19 mouse cellular contexts compared by ENCODE assay signal in genomic region chr17:30340495-30341126, GRCm38 (mm10).
DNase-seq lines count a peak whose midpoint lies in the region; ATAC-seq and TF ChIP-seq lines count a peak whose summit lies in the region.
"Had no signal": no experiment of that assay in that cellular context is flagged by ENCODE, and none has a peak within 500 bp of the region (broad histone marks: within the 10 kb centered on the region; RNA-seq: fewer than 3 reads in every experiment).

No protein-coding gene starts in this region.

- no peak overlapping the region for H3K4me3 ChIP-seq in hindbrain, embryonic 10.5 days
- H3K4me3 ChIP-seq in hindbrain, embryonic 11.5 days (ENCODE audit: low read depth, low read length) = no peak overlapping the region
- no peak overlapping the region for H3K4me3 ChIP-seq in intestine, postnatal 0 days (ENCODE audit: low read depth, low read length)
- no peak overlapping the region for H3K4me3 ChIP-seq in neural tube, embryonic 13.5 days
- no peak overlapping the region for H3K4me3 ChIP-seq in gastrocnemius, adult 2 months
- H3K4me3 ChIP-seq: embryonic facial prominence, embryonic 13.5 days; liver, embryonic 15.5 days; megakaryocyte, embryonic 14.5 days had no signal

- no peaks in the 10 kb centered on the region for H3K9me3 ChIP-seq in hindbrain, embryonic 10.5 days
- no peaks in the 10 kb centered on the region for H3K9me3 ChIP-seq in hindbrain, embryonic 11.5 days (ENCODE audit: control insufficient read depth, low read length)
- H3K9me3 ChIP-seq in intestine, postnatal 0 days (ENCODE audit: control insufficient read depth) = no peaks in the 10 kb centered on the region
- H3K9me3 ChIP-seq in neural tube, embryonic 13.5 days = no peaks in the 10 kb centered on the region
- H3K9me3 ChIP-seq: embryonic facial prominence, embryonic 13.5 days; liver, embryonic 15.5 days; megakaryocyte, embryonic 14.5 days had no signal

- no peaks in the 10 kb centered on the region for H3K27me3 ChIP-seq in hindbrain, embryonic 10.5 days (ENCODE audit: insufficient read depth, poor library complexity, severe bottlenecking)
- no peaks in the 10 kb centered on the region for H3K27me3 ChIP-seq in hindbrain, embryonic 11.5 days (ENCODE audit: control insufficient read depth, insufficient read depth, low read length)
- no peaks in the 10 kb centered on the region for H3K27me3 ChIP-seq in intestine, postnatal 0 days (replicated peaks; ENCODE audit: control insufficient read depth, insufficient read depth, low read length)
- H3K27me3 ChIP-seq in neural tube, embryonic 13.5 days = no peaks in the 10 kb centered on the region
- H3K27me3 ChIP-seq: embryonic facial prominence, embryonic 13.5 days; liver, embryonic 15.5 days; megakaryocyte, embryonic 14.5 days had no signal

- H3K27ac ChIP-seq in hindbrain, embryonic 10.5 days = peak overlapping the region; percentile 45
- H3K27ac ChIP-seq in hindbrain, embryonic 11.5 days (ENCODE audit: low read depth, low read length) = no peak overlapping the region
- H3K27ac ChIP-seq in intestine, postnatal 0 days (ENCODE audit: low read depth, low read length) = no peak overlapping the region
- H3K27ac ChIP-seq in neural tube, embryonic 13.5 days (replicated peaks) = peak overlapping the region; percentile 70
- H3K27ac ChIP-seq in gastrocnemius, adult 2 months = no peak overlapping the region
- H3K27ac ChIP-seq: embryonic facial prominence, embryonic 13.5 days; liver, embryonic 15.5 days had no signal

- intact Hi-C loops in gastrocnemius, adult 2 months (cut with DNase I) = no loop called here

- H3K36me3 ChIP-seq in hindbrain, embryonic 10.5 days = no peaks in the 10 kb centered on the region
- no peaks in the 10 kb centered on the region for H3K36me3 ChIP-seq in hindbrain, embryonic 11.5 days (ENCODE audit: control insufficient read depth, insufficient read depth, low read length)
- H3K36me3 ChIP-seq in intestine, postnatal 0 days (ENCODE audit: control insufficient read depth, insufficient read depth) = no peaks in the 10 kb centered on the region
- H3K36me3 ChIP-seq in neural tube, embryonic 13.5 days = no peaks in the 10 kb centered on the region
- H3K36me3 ChIP-seq: embryonic facial prominence, embryonic 13.5 days; liver, embryonic 15.5 days had no signal

- H3K9ac ChIP-seq in hindbrain, embryonic 11.5 days (ENCODE audit: low read depth, low read length) = no peak overlapping the region
- no peak overlapping the region for H3K9ac ChIP-seq in intestine, postnatal 0 days (ENCODE audit: low read depth, low read length)
- H3K9ac ChIP-seq in neural tube, embryonic 13.5 days = no peak overlapping the region
- H3K9ac ChIP-seq: embryonic facial prominence, embryonic 13.5 days; liver, embryonic 15.5 days had no signal

- TF ChIP-seq POLR2A in brain, embryonic 14.5 days (IDR thresholded peaks at IDR 0.05; ENCODE audit: borderline replicate concordance, extremely low read depth, insufficient read depth, insufficient read length, poor library complexity, severe bottlenecking) = no peak

- no peak for TF ChIP-seq CTCF in brain, embryonic 14.5 days (IDR thresholded peaks at IDR 0.05; ENCODE audit: borderline replicate concordance, extremely low read depth, insufficient read depth, insufficient read length)
- peak; percentile 28; the same call in 1 of the 2 replicates for TF ChIP-seq CTCF in intestine, postnatal 0 days (IDR thresholded peaks at IDR 0.05; ENCODE audit: low read depth)
- no peak for TF ChIP-seq CTCF in gastrocnemius, adult 2 months (IDR thresholded peaks at IDR 0.05)

- no peak overlapping the region for H3K4me2 ChIP-seq in hindbrain, embryonic 11.5 days (replicated peaks; ENCODE audit: low read depth, low read length)
- H3K4me2 ChIP-seq in intestine, postnatal 0 days (replicated peaks; ENCODE audit: low read depth) = no peak overlapping the region
- no peak overlapping the region for H3K4me2 ChIP-seq in neural tube, embryonic 13.5 days
- H3K4me2 ChIP-seq: embryonic facial prominence, embryonic 13.5 days; heart, embryonic 11.5 days; liver, embryonic 15.5 days had no signal

- ATAC-seq in hindbrain, embryonic 11.5 days (ENCODE audit: low FRiP score) = no peak
- ATAC-seq in intestine, postnatal 0 days = no peak
- ATAC-seq in neural tube, embryonic 13.5 days (ENCODE audit: low read depth) = peak; percentile 82

- 82% methylated on average over 13 of the region's 13 CpGs for WGBS in hindbrain, embryonic 10.5 days
- WGBS in hindbrain, embryonic 11.5 days = 79% methylated on average over 13 of the region's 13 CpGs
- 69% methylated on average over 13 of the region's 13 CpGs for WGBS in intestine, postnatal 0 days
- 34% methylated on average over 13 of the region's 13 CpGs for WGBS in neural tube, embryonic 13.5 days

- DNase-seq in hindbrain, embryonic 10.5 days (ENCODE audit: low spot score) = no peak
- DNase-seq in hindbrain, embryonic 11.5 days (ENCODE audit: low spot score) = no peak
- peak; percentile 64 for DNase-seq in brain, embryonic 14.5 days (ENCODE audit: low read depth)
- no peak for DNase-seq in adrenal gland, postnatal 14 days
- DNase-seq in cerebellum, adult 11 months = no peak
- no peak for DNase-seq in gastrocnemius, adult 2 months
- DNase-seq: adrenal gland, postnatal 36 days; gastrocnemius, postnatal 36 days; heart, postnatal 36 days; kidney, adult 8-10 months; lung, postnatal 10 days; right cerebral cortex, adult 18-20 months; thymus, postnatal 25 days had no signal

- H3K4me1 ChIP-seq in hindbrain, embryonic 10.5 days (replicated peaks) = peaks cover 36% of the 10 kb centered on the region
- peaks cover 3% of the 10 kb centered on the region; the same call in 1 of the 2 replicates for H3K4me1 ChIP-seq in hindbrain, embryonic 11.5 days (replicated peaks; ENCODE audit: control insufficient read depth, insufficient read depth, low read length)
- no peaks in the 10 kb centered on the region for H3K4me1 ChIP-seq in intestine, postnatal 0 days (replicated peaks; ENCODE audit: control insufficient read depth, insufficient read depth, low read length)
- peaks cover 45% of the 10 kb centered on the region for H3K4me1 ChIP-seq in neural tube, embryonic 13.5 days (replicated peaks)

Comparison
In these comparisons a context has a peak if more than half of its experiments do, and no peak if none do; other contexts are left out.
1. H3K27ac ChIP-seq: peak in hindbrain, embryonic 10.5 days (single experiment) and neural tube, embryonic 13.5 days (single experiment); none in hindbrain, embryonic 11.5 days (single experiment), intestine, postnatal 0 days (single experiment) and gastrocnemius, adult 2 months (single experiment).